Comparison of ENCODE assay signal across 9 mouse cellular contexts in the genomic region with DNA sequence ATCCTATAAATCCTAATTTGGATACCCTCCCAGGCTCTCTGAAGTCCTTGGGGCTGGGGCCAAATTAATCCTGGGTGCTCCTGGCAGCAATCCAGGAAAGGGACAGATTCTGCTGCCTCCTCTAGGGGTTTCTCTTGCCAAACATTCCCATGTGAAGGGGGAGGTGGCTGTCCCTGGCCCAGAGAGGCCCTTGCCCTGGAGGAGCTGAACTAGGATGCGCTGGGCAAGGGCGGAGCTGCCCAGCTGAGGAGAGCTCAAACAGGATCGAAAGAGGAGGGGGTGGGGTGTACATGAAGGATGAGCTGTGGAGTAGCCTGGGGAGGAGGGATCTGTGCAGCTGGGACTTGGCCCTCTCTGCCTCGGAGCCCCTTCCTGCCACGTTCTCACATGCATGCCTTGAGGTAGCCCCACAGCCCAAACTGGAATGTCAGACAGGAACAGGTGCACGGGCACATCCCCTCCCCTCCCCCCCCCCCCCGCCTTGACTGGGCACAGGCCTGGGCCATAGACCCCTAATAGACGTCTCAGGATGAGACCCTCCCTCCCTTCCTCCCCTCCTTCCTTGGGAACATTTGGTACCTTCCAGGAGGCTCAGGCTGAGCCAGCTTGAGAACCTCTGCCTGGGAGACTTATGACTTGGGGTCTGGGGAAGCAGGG.
DNase-seq lines count a peak whose midpoint lies in the region; ATAC-seq and TF ChIP-seq lines count a peak whose summit lies in the region.
"Had no signal": no experiment of that assay in that cellular context is flagged by ENCODE, and none has a peak within 500 bp of the region (broad histone marks: within the 10 kb centered on the region; RNA-seq: fewer than 3 reads in every experiment).

No protein-coding gene starts in this region.

- no peak for ATAC-seq in liver, postnatal 0 days
- peak; percentile 60; the same call in 1 of the 2 replicates for ATAC-seq in hindbrain, embryonic 16.5 days
- ATAC-seq in midbrain, embryonic 11.5 days (ENCODE audit: low FRiP score) = peak; percentile 75

- no peak overlapping the region for H3K9ac ChIP-seq in liver, postnatal 0 days (replicated peaks)
- no peak overlapping the region for H3K9ac ChIP-seq in hindbrain, embryonic 16.5 days (ENCODE audit: low read depth, low read length)
- 0 out of 2 replicates have a peak overlapping the region, but pooled peaks have one; percentile 3 for H3K9ac ChIP-seq in midbrain, embryonic 11.5 days (ENCODE audit: low read length)
- H3K9ac ChIP-seq: liver, embryonic 14.5 days had no signal

- H3K4me2 ChIP-seq in liver, postnatal 0 days (ENCODE audit: low read depth, low read length) = no peak overlapping the region
- H3K4me2 ChIP-seq in hindbrain, embryonic 16.5 days (ENCODE audit: low read length) = no peak overlapping the region
- no peak overlapping the region for H3K4me2 ChIP-seq in midbrain, embryonic 11.5 days

- WGBS in liver, postnatal 0 days (ENCODE audit: insufficient replicate concordance) = 3% methylated on average over 6 of the region's 8 CpGs
- 5% methylated on average over 6 of the region's 8 CpGs for WGBS in hindbrain, embryonic 16.5 days
- 3% methylated on average over 7 of the region's 8 CpGs for WGBS in midbrain, embryonic 11.5 days

- H3K27me3 ChIP-seq in liver, postnatal 0 days (ENCODE audit: insufficient read depth, low read length) = peaks cover 23% of the 10 kb centered on the region; the same call in 1 of the 2 replicates
- H3K27me3 ChIP-seq in hindbrain, embryonic 16.5 days (replicated peaks; ENCODE audit: control insufficient read depth, insufficient read depth, low read length) = no peaks in the 10 kb centered on the region; the same call in 1 of the 2 replicates
- H3K27me3 ChIP-seq in midbrain, embryonic 11.5 days (ENCODE audit: control insufficient read depth, insufficient read depth, low read length) = peaks cover 12% of the 10 kb centered on the region

- no peaks in the 10 kb centered on the region for H3K4me1 ChIP-seq in liver, postnatal 0 days (ENCODE audit: insufficient read depth)
- H3K4me1 ChIP-seq in hindbrain, embryonic 16.5 days (ENCODE audit: control insufficient read depth, insufficient read depth, low read depth, low read length) = no peaks in the 10 kb centered on the region; the same call in 1 of the 2 replicates
- peaks cover 19% of the 10 kb centered on the region for H3K4me1 ChIP-seq in midbrain, embryonic 11.5 days (ENCODE audit: control insufficient read depth, insufficient read depth, low read length)

- no peak for TF ChIP-seq CTCF in liver, postnatal 0 days (IDR thresholded peaks at IDR 0.05; ENCODE audit: low read depth)

- peak; percentile 10 for DNase-seq in liver
- no peak for DNase-seq in liver, postnatal 0 days
- DNase-seq in midbrain, embryonic 11.5 days (ENCODE audit: low spot score, missing footprints) = no peak
- no peak for DNase-seq in gastrocnemius, adult 18-20 months (ENCODE audit: low spot score)
- no peak for DNase-seq in adrenal gland, postnatal 4 days (ENCODE audit: low spot score in 2 of 2)
- no peak for DNase-seq in adrenal gland, postnatal 10 days
- DNase-seq in adrenal gland, postnatal 25 days = no peak

- H3K36me3 ChIP-seq in liver, postnatal 0 days (replicated peaks; ENCODE audit: insufficient read depth, low read length) = no peaks in the 10 kb centered on the region
- no peaks in the 10 kb centered on the region for H3K36me3 ChIP-seq in hindbrain, embryonic 16.5 days (ENCODE audit: control insufficient read depth, insufficient read depth, low read length)
- H3K36me3 ChIP-seq in midbrain, embryonic 11.5 days (ENCODE audit: control insufficient read depth, insufficient read depth, low read length) = no peaks in the 10 kb centered on the region

- no peak overlapping the region for H3K27ac ChIP-seq in liver, postnatal 0 days (ENCODE audit: low read depth)
- no peak overlapping the region for H3K27ac ChIP-seq in hindbrain, embryonic 16.5 days (ENCODE audit: low read depth, low read length)
- no peak overlapping the region for H3K27ac ChIP-seq in midbrain, embryonic 11.5 days (ENCODE audit: low read depth, low read length)
- H3K27ac ChIP-seq: liver, embryonic 14.5 days had no signal

- TF ChIP-seq EP300 in liver, postnatal 0 days (IDR thresholded peaks at IDR 0.05; ENCODE audit: low read depth) = no peak

- H3K4me3 ChIP-seq in liver, postnatal 0 days (ENCODE audit: low read depth, low read length) = no peak overlapping the region
- H3K4me3 ChIP-seq in hindbrain, embryonic 16.5 days (ENCODE audit: low read length) = no peak overlapping the region
- no peak overlapping the region for H3K4me3 ChIP-seq in midbrain, embryonic 11.5 days (ENCODE audit: low read depth, low read length)

- H3K9me3 ChIP-seq in liver, postnatal 0 days (ENCODE audit: low read length) = no peaks in the 10 kb centered on the region
- no peaks in the 10 kb centered on the region for H3K9me3 ChIP-seq in hindbrain, embryonic 16.5 days (ENCODE audit: control insufficient read depth, low read length)
- H3K9me3 ChIP-seq in midbrain, embryonic 11.5 days (ENCODE audit: control insufficient read depth, low read length) = no peaks in the 10 kb centered on the region
